Mouse (Mus musculus) spleen, postnatal 4 days (tissue): ENCODE measurements around the gene Agap1.

ENCODE experiments used
- DNase-seq, 2 experiments: peaks; one replicate each; pipeline ENCODE4 v3.0.0; 2022; ENCODE audit warnings: low spot score in 2 of 2

Gene Agap1

DNA sequence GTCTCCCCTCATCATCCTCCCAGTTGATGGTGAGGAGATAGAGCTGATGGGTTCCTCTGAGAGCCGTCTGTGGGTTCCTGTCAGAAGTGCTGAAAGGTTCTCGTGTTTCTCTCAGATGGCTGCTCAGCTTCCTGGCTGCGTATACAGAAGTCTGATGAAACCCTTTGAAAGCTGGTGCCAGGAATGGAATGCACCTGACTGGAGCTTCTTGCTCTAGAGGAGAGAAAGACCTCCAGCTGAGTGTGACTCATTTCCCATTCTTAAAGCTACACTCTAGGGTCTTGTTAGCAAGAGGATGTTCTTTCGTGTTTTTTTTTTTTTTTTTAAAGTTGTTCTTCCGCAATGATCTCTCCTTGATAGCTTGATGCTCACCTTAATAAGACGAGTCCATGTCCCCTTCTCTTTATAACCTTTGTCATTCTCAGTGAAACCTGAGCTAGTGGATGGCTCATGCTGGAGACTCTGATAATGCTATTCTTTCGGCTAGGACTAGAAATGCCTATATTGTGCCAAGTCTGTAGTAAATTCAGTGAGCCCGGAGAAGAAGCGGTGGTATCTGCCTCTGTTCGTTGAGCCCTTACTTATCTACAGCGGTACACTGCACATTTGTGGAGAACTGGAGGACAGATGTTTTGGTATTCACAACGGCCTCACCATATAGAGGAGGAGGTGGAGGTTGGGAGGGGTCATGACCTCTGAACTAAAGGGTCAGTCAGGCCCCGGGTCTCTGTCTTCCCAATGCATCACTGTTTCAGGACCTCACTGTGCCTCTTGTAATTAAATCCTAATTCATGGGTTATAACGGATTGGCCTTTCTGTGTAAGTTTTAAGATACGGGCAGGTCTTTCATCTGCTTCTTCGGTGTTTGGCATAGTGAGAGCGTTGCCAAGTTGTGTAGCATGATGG lies 2.8 kb downstream of the Agap1 start:
- no peak for DNase-seq

DNA sequence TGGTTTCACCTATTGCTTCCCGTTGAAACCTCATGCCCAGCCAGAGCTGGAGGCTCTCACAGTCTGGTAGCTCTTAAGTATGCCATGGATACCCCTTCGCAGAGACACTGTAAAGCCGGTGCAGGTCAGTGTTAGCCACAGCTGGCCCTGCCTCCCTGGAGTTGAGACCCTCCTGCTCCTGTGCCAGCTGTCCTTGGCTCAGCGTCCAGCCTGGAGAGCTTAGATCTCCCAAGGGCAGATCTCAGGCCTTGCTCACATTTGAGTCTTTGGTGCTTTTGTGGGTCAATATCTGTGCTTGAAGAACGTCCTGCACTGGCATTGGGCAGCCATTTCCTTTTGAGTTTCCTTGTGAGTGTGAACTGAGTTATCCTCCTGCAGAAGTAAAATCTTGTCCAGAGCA lies 7.3 kb downstream of the Agap1 start:
- DNase-seq = no peak

DNA sequence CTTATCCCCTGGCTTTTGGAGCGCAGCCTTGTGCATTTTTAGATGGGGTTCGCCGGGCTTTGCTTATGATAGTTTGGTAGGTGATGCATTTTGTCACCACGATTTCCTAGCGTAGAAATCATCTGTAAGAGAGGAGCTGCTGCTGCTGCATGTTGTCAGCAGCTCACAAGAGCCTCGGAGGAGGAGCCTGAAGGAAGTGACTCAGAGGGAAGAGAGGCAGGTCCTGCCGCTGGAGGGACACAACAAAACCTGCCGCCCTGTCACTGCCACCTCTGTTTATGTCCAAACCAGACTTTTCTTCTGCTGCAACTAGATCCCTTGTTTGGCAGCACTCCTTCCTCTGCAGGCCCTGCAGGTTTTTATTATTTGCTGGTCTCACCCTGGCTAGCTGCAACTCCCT lies 8.5 kb downstream of the Agap1 start:
- DNase-seq = no peak

- no peak for DNase-seq
Measured at GRCm38 (mm10) chr1:89465417-89466002, 10.9 kb downstream of the Agap1 start.

DNA sequence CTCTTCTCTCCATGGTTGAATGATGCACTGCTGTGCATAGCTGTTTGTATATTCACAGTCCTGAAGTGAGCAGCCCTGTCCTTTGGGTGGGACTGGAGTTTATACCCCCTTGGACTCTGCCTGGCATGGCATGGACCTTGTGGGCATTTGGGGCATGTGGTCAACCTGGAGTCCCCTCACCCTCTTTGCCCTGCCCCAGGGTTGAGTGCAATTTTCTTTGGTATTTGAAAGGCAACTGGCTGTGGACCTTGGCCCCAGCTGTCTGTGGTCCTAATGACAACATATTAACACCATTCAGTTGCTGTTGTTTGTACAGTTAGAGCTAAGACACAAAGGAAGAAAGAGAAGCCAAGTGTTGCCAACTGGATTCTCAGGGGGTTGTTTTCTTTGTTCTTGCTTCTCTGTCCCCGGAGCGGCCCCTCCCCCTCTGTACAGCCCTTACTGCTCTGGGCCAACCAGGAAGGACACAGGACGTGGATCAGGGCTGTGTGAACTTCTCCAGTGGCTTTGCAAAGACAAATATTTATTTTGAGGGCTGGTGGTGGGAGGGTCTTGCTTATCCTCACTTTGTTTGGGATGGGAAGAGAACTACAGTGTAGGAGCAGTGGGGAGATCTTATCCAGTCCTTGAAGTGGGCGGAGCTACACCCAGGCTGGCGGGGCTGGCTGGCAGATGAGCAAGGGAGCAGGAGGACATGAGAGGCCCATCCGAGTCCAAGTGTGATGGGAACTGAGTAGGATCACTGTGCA lies 12.9 kb downstream of the Agap1 start:
- DNase-seq = no peak

DNA sequence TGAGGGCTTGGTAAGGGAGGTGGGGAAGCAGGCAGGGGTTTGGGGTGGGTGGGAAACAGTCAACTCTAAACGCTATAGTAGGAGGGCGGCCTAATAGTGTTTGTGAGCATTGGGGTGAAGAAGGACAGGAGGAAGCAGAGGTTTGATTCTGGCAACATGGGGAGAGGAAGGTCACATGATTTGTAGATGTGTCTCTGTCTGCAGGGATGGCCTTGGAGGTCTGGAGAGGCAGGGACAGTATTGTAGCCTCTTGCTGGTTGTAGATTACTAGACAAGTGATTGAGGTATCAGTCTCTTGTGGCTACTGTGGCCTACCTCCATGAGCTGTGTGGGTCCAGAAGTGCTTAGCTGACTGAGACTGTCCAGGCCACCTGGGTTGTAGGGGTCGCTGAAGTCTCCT lies 13.5 kb downstream of the Agap1 start:
- DNase-seq = no peak

GRCm38 (mm10) chr1:89471430-89471829 lies 16.8 kb downstream of the Agap1 start:
- no peak for DNase-seq

DNA sequence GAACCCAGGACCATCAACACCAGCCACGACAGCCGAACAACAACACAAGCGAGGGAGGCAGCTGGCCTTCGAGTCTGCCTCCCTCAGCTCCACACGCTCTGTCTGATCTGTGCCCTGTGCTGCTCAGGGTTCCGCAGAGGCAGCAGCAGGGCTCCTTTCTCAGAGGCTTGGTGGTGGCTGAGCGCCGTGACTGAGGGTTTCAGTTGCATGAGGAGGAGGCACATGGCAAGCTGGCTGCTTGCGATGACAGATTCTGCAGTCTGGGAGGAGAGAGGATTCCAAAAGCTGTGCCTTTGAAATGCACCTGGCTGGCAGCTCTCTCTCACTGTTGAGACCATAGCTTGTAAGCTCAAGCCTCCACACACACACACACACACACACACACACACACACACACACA lies 17.3 kb downstream of the Agap1 start:
- DNase-seq = no peak

DNA sequence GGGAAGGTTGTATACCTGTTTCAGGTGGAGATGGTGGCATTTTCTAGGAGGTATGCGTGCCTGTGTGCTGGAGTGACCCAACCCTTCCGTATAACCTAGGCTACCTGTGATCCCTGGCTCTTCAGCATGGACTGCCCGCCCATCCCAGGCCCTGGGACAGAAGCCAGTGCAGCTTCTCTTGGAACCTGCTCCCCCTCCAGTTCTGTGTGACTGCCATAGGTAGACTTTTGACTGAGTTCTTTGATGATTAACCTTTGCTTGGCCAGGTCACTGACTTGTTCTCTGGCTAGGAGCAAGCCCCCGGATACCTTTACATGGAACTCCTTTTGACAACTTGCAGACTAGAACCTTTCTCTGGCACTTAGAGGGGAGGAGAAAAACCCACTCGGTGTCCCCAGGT lies 19.3 kb downstream of the Agap1 start:
- no peak for DNase-seq

GRCm38 (mm10) chr1:89474853-89475252 lies 20.2 kb downstream of the Agap1 start:
- no peak for DNase-seq

- no peak for DNase-seq
Measured at GRCm38 (mm10) chr1:89477033-89477432, 22.4 kb downstream of the Agap1 start.

DNA sequence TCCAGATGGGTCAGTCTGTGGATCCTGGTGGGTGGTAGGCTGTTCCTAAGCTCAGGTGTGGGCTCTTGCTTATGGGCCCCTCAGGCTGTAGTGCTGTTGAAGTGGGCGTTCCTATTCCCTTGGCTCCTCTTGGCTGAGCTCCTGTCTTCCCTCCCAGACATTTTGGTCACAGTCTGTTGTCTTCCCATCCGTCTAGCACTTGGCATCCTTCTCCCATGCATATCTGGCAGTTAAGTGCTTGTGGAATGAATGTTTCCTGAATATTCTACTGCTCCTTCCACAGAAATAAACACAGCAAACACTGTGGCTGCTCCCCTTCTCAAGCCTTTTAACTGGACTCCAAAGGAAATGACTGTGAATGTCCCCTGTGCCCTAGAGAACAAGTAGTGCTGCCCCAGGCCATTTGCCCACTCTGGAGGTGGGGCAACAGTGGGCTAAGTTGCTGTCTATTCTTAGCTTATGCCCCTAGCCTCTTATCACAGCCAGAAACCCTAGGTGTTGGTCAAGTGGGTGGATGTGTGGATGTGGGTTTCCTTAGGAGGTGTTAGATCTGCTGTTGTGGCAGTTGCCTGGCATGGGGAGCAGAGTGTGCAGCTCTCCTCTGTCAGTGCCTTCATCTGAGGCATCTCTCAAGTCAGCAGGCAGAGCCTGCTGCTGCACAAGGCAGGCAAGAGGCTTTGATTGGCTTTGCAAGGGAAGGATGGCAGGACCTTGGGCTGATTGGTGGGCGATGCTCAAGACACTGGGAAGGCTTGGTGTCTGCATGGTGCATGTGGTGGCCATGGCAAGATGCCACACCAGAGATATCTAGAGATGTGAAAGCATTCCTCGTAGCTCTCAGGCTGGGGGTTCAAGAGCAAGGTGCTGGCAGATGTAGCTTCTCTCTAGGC lies 24.2 kb downstream of the Agap1 start:
- DNase-seq = no peak

DNA sequence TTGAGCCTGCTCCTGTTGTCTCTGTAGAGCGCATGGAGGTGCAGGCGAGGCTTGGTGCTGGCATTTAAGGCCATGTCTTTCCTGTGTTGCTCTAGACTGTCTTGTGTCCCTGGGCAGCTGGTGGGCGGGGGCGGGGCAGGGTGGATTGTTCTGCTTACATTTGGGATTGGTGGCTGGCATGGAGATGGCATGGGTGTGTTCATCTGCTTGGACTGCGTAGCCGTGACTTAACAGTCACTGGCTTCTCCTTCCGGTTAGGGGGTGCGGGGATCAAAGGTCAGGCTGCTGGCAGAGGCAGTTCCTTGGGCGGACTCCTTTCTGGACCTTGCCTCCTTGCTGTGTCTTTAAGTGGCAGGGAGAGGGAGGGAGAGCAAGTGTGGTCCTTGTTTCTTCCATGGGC lies 26.5 kb downstream of the Agap1 start:
- no peak for DNase-seq

GRCm38 (mm10) chr1:89482812-89483211 lies 28.2 kb downstream of the Agap1 start:
- DNase-seq = no peak

- DNase-seq = no peak
Measured at GRCm38 (mm10) chr1:89486891-89487290, 32.3 kb downstream of the Agap1 start.

- DNase-seq = no peak
Measured at GRCm38 (mm10) chr1:89489111-89489971, 34.7 kb downstream of the Agap1 start.

DNA sequence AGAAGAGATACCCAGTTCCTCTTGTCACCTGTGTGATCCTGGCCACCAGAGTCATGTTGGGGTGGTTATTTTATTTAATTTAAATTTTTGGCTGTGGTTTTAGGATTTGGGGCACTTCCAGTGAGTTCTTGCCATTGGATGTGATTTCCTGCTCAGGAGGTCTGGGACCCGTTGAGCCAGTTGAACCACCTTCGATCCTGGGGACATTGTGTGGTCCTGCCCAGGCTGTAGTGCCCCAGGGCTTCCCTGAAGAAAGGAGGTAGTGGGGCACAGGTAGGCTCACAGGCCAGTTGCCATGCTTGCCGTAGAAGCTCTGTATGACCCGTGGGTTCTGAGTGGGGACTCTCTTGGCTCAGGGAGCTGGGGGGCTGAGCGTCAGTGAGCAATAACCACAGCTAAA lies 38.6 kb downstream of the Agap1 start:
- DNase-seq = no peak

GRCm38 (mm10) chr1:89494816-89495215 lies 40.2 kb downstream of the Agap1 start:
- no peak for DNase-seq

DNA sequence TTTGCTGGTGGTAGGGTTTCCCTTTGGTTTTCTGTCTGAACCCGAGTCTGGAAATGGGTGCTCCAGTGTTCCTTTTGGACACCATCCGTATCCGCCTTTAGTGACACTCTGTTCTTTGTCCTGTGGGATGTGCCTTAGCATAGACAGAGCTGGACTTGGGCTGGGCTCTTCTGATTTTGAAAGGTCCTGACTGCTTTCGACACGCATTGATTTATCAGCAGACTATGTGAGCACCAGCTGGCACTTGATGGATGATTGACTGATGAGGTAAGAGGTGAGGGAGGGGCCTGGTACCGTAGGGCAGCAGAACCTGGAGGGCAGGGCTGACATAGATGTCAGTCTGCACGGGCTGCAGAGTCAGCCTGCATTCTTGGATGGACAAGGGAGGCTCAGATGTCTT lies 41.6 kb downstream of the Agap1 start:
- no peak for DNase-seq

- no peak for DNase-seq
Measured at GRCm38 (mm10) chr1:89500925-89501324, 46.3 kb downstream of the Agap1 start.

- DNase-seq = no peak
Measured at GRCm38 (mm10) chr1:89501346-89501745, 46.7 kb downstream of the Agap1 start.
